Mouse (Mus musculus) cerebellum, adult 18-20 months (tissue): ENCODE results near the gene Cdyl.

Experiments
- DNase-seq, 2 experiments: peaks; one replicate each; pipeline ENCODE4 v3.0.0; 2021

Gene Cdyl

GRCm38 (mm10) chr13:35765817-35766216, 106.2 kb downstream of the Cdyl start:
- peak in 1 of 2 experiments; percentile 31 for DNase-seq

GRCm38 (mm10) chr13:35769673-35770072, 110.0 kb downstream of the Cdyl start:
- no peak for DNase-seq

- DNase-seq: peak; percentile 43 to 48
These were observed 110.8 kb downstream of the Cdyl start for GRCm38 (mm10) chr13:35770421-35770820.

- peak; percentile 44 to 58 for DNase-seq
These were observed 112.3 kb downstream of the Cdyl start for GRCm38 (mm10) chr13:35771968-35772382.

GRCm38 (mm10) chr13:35773763-35774162, 114.1 kb downstream of the Cdyl start:
- DNase-seq: peak; percentile 41 to 44

GRCm38 (mm10) chr13:35776123-35776522, 116.5 kb downstream of the Cdyl start:
- peak; percentile 27 to 43 for DNase-seq

- DNase-seq: no peak
These were observed 121.1 kb downstream of the Cdyl start for GRCm38 (mm10) chr13:35780714-35781113.

- no peak for DNase-seq
These were observed 122.1 kb downstream of the Cdyl start for GRCm38 (mm10) chr13:35781755-35782154.

- peak; percentile 51 for DNase-seq
These were observed 123.3 kb downstream of the Cdyl start for GRCm38 (mm10) chr13:35782949-35783348.

- DNase-seq: no peak
These were observed 123.9 kb downstream of the Cdyl start for GRCm38 (mm10) chr13:35783576-35783975.

- no peak for DNase-seq
These were observed 124.6 kb downstream of the Cdyl start for GRCm38 (mm10) chr13:35784281-35784680.

- DNase-seq: no peak
These were observed 125.8 kb downstream of the Cdyl start for GRCm38 (mm10) chr13:35785330-35785939.

- DNase-seq: no peak
These were observed 127.2 kb downstream of the Cdyl start for GRCm38 (mm10) chr13:35786726-35787399.

GRCm38 (mm10) chr13:35789577-35789976, 129.9 kb downstream of the Cdyl start:
- DNase-seq: no peak

GRCm38 (mm10) chr13:35790431-35790830, 130.8 kb downstream of the Cdyl start:
- no peak for DNase-seq

- no peak for DNase-seq
These were observed 134.7 kb downstream of the Cdyl start for GRCm38 (mm10) chr13:35794309-35794708.

- DNase-seq: no peak
These were observed 135.1 kb downstream of the Cdyl start for GRCm38 (mm10) chr13:35794774-35795173.

GRCm38 (mm10) chr13:35795887-35796286, 136.3 kb downstream of the Cdyl start:
- DNase-seq: no peak

- no peak for DNase-seq
These were observed 136.7 kb downstream of the Cdyl start for GRCm38 (mm10) chr13:35796352-35796751.

GRCm38 (mm10) chr13:35797811-35798522, 138.3 kb downstream of the Cdyl start:
- no peak for DNase-seq

- peak; percentile 59 to 60 for DNase-seq
These were observed 139.0 kb downstream of the Cdyl start for GRCm38 (mm10) chr13:35798645-35799044.

GRCm38 (mm10) chr13:35800270-35800669, 140.6 kb downstream of the Cdyl start:
- no peak for DNase-seq

- DNase-seq: no peak
These were observed 146.1 kb downstream of the Cdyl start for GRCm38 (mm10) chr13:35805727-35806126.

- no peak for DNase-seq
These were observed 146.5 kb downstream of the Cdyl start for GRCm38 (mm10) chr13:35806165-35806564.
